Mouse (Mus musculus) E14TG2a.4 (cell line): Measurements from ENCODE around the gene Dclk1.

Source experiments
- CTCF ChIP-seq: conservative IDR thresholded peaks from 2 replicates; pipeline ENCODE4 v1.5.1; 2014; ENCODE audit warnings: low read length
- POU5F1 ChIP-seq: IDR thresholded peaks from 2 replicates; pipeline ENCODE4 v1.6.1; 2014; ENCODE audit warnings: low read length, borderline replicate concordance

DNA sequence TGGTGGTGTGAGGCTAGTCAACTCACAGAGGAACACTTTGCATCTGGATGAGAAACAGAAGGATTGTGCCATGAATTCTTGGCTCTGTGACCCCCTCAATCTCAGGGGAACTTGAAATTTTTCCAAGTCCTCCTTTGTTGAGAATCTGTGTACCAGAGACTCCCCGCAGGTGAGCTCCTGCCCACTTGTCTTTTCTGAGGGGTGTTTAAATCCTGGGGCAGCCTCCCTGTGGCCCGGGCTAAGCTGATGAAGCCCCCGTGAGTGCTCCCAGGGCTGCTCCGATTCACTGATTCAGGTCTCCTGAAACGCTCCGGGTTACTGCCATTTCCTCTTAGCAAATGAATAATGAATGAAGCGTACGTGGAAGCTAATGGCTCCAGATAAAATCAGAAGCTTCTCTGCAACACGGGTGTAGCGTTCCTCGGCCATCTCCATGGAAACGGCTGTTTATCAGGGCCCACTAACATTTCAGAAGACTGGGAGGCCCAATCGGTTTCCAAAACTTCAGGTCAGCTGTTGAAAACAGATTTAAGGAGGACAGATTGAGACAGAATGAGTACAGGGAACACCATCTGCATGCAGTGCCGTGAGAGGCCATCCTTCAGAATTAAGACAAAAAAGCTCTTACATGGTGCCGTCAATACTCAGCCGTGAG, 105.3 kb downstream of the Dclk1 start:
- no peak for TF ChIP-seq CTCF
- no peak for TF ChIP-seq POU5F1
